Mouse (Mus musculus): ENCODE results near the gene Adamts15.

Gene Adamts15

GRCm38 (mm10) chr9:30922197-30922894 is at the start of gene Adamts15:
Adamts15 (minus strand) TSS chr9:30922452.
- DNase-seq (ENCODE audit: low read depth, low spot score) = peak; percentile 57

- no peak for DNase-seq (ENCODE audit: low read depth, low spot score)
Measured at GRCm38 (mm10) chr9:30971967-30972366, 49.7 kb upstream of the Adamts15 start.

- no peak for DNase-seq (ENCODE audit: low read depth, low spot score)
Measured at GRCm38 (mm10) chr9:30970001-30970400, 47.7 kb upstream of the Adamts15 start.

GRCm38 (mm10) chr9:30968130-30968529 is 45.9 kb upstream of the Adamts15 start:
- no peak for DNase-seq (ENCODE audit: low read depth, low spot score)

GRCm38 (mm10) chr9:30966881-30967280 is 44.6 kb upstream of the Adamts15 start:
- DNase-seq (ENCODE audit: low read depth, low spot score) = no peak

- no peak for DNase-seq (ENCODE audit: low read depth, low spot score)
Measured at GRCm38 (mm10) chr9:30964685-30965084, 42.4 kb upstream of the Adamts15 start.

- DNase-seq (ENCODE audit: low read depth, low spot score) = no peak
Measured at GRCm38 (mm10) chr9:30963780-30964179, 41.5 kb upstream of the Adamts15 start.

- DNase-seq (ENCODE audit: low read depth, low spot score) = no peak
Measured at GRCm38 (mm10) chr9:30955246-30955645, 33.0 kb upstream of the Adamts15 start.

GRCm38 (mm10) chr9:30953287-30953686 is 31.0 kb upstream of the Adamts15 start:
- DNase-seq (ENCODE audit: low read depth, low spot score) = peak; percentile 36

- no peak for DNase-seq (ENCODE audit: low read depth, low spot score)
Measured at GRCm38 (mm10) chr9:30951461-30951860, 29.2 kb upstream of the Adamts15 start.

- no peak for DNase-seq (ENCODE audit: low read depth, low spot score)
Measured at GRCm38 (mm10) chr9:30950592-30950991, 28.3 kb upstream of the Adamts15 start.

GRCm38 (mm10) chr9:30949971-30950370 is 27.7 kb upstream of the Adamts15 start:
- no peak for DNase-seq (ENCODE audit: low read depth, low spot score)

GRCm38 (mm10) chr9:30949422-30949821 is 27.2 kb upstream of the Adamts15 start:
- no peak for DNase-seq (ENCODE audit: low read depth, low spot score)

GRCm38 (mm10) chr9:30945276-30945675 is 23.0 kb upstream of the Adamts15 start:
- DNase-seq (ENCODE audit: low read depth, low spot score) = no peak

GRCm38 (mm10) chr9:30944234-30944633 is 22.0 kb upstream of the Adamts15 start:
- DNase-seq (ENCODE audit: low read depth, low spot score) = no peak

- no peak for DNase-seq (ENCODE audit: low read depth, low spot score)
Measured at GRCm38 (mm10) chr9:30943341-30943740, 21.1 kb upstream of the Adamts15 start.

- peak; percentile 36 for DNase-seq (ENCODE audit: low read depth, low spot score)
Measured at GRCm38 (mm10) chr9:30942512-30943313, 20.5 kb upstream of the Adamts15 start, which contains the start of gene Adamts8. Adamts8 (plus strand) TSS chr9:30942562.

- peak; percentile 77 for DNase-seq (ENCODE audit: low read depth, low spot score)
Measured at GRCm38 (mm10) chr9:30940328-30940727, 18.1 kb upstream of the Adamts15 start.

- peak; percentile 33 for DNase-seq (ENCODE audit: low read depth, low spot score)
Measured at GRCm38 (mm10) chr9:30936674-30937438, 14.6 kb upstream of the Adamts15 start.

GRCm38 (mm10) chr9:30934827-30935226 is 12.6 kb upstream of the Adamts15 start:
- DNase-seq (ENCODE audit: low read depth, low spot score) = no peak

- DNase-seq (ENCODE audit: low read depth, low spot score) = no peak
Measured at GRCm38 (mm10) chr9:30932346-30932745, 10.1 kb upstream of the Adamts15 start.

GRCm38 (mm10) chr9:30928759-30929158 is 6.5 kb upstream of the Adamts15 start:
- no peak for DNase-seq (ENCODE audit: low read depth, low spot score)
